Mouse (Mus musculus) cerebellum, adult (tissue): ENCODE measurements around the gene Ccdc40.
"Not testable (repeated sequence)": the region's sequence is repeated elsewhere in the genome, so short reads cannot be mapped to it uniquely, and the experiment has no call there.

Experiments
- ATAC-seq: cut with Nextera tagmentation; 2 replicates; pipeline ENCODE4 v1.9.2; 2017; ENCODE audit warnings: mild to moderate bottlenecking, moderate library complexity, mixed read lengths; ENCODE audit not compliant: insufficient number of reproducible peaks, low FRiP score, low TSS enrichment

The Ccdc40 gene

DNA sequence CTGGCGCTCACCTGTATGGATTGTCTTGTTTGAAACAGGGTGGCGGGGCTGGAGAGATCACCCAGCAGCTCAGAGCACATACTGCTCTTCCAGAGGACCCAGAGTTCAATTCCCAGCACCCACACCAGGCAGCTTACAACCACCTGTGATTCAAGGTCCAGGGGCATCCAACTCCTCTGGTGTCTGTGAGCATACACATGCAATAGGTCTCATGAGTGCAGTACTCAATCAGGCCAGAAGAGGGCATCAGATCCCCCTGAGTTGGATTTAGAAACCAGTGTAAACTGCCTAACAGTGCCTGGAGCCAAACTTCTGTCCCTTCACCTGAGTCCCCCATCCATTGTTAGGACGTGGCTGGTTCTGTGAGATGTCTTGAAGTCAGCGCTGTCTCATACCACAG is 7.2 kb downstream of the Ccdc40 start:
- no peak for ATAC-seq

DNA sequence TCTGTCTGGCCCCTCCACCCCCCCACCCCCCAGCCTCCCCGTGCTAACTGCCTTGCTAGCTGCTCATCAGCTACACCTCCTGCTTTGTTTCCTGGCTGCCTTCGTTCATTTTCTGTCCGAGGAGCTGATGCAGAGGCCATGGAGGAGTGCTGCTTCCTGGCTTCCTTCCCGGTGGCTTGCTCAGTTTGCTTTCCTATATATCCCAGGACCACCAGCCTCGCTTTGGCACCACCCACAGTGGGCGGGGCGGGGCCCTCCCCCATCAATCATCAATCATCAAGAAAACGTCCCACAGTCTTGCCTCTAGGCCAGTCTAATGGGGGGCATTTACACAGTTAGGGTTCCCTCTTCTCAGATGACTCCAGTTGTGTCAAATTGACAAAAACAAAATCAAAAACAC is 8.0 kb downstream of the Ccdc40 start:
- ATAC-seq, result no peak

GRCm38 (mm10) chr11:119237007-119237406 is 8.6 kb downstream of the Ccdc40 start:
- ATAC-seq, result no peak

GRCm38 (mm10) chr11:119237568-119238304 is 9.4 kb downstream of the Ccdc40 start:
- no peak for ATAC-seq

GRCm38 (mm10) chr11:119238305-119238721 is 9.9 kb downstream of the Ccdc40 start:
- no peak for ATAC-seq

GRCm38 (mm10) chr11:119239480-119239879 is 11.1 kb downstream of the Ccdc40 start:
- no peak for ATAC-seq

DNA sequence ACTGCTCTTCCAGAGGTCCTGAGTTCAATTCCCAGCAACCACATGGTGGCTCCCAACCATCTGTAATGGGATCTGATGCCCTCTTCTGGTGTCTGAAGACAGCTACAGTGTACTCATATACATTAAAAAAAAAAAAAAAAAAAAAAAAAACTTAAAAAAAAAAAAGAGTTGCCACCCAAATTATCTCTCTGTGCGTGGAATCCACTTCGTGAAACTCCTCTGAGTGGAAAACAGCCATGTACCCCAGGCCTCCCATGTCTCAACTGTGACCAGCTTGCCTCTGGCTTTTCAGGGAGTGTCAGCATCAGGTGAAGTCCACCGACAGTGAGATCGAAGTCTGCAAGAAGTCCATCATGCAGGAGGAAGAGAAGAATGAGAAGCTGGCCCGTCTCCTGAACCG is 17.2 kb downstream of the Ccdc40 start:
- ATAC-seq, result not testable (repeated sequence)

DNA sequence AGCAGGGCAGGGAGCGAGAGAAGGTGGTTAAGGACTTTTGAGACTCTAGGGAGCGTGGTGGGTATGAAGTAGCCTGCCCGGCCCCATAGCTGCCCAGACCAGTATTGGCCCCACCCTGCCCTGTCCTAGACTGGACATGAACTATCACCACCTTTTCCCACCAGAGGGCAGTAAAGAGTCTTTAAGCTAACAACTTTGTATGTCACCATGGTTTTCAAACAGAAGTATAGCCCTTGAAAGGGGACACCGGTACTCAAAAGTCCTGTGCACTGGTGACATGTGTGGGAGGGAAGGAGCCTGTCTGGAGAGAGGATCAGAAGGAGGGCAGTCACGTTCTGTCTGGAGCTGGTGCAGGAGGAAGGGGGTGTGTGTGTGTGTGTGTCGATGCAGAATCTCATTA is 20.6 kb downstream of the Ccdc40 start:
- peak; percentile 40; the same call in 1 of the 2 replicates for ATAC-seq

GRCm38 (mm10) chr11:119250998-119251397 is 22.6 kb downstream of the Ccdc40 start:
- no peak for ATAC-seq

- no peak; the same call in 1 of the 2 replicates for ATAC-seq
Observed at GRCm38 (mm10) chr11:119252854-119253541, 24.6 kb downstream of the Ccdc40 start.

- not testable (repeated sequence) for ATAC-seq
Observed at GRCm38 (mm10) chr11:119256557-119256956, 28.2 kb downstream of the Ccdc40 start.

DNA sequence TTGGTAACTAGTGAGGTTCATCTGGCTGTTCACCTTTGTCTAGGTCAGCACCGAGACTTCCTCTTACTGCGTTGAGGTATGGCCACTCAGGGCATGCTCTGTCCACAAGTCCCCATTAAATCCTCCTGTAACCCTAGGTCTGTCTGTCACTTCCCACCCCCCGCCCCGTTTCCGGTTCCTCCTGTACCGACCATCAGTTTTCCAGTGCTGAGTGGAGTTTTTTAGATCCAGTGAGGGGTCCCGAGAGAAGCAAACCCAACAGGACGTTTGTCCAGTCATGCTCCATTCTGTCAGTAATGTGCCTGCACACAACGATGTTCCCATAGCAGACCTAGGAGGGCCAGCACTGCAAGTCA is 29.8 kb downstream of the Ccdc40 start:
- ATAC-seq, result no peak

DNA sequence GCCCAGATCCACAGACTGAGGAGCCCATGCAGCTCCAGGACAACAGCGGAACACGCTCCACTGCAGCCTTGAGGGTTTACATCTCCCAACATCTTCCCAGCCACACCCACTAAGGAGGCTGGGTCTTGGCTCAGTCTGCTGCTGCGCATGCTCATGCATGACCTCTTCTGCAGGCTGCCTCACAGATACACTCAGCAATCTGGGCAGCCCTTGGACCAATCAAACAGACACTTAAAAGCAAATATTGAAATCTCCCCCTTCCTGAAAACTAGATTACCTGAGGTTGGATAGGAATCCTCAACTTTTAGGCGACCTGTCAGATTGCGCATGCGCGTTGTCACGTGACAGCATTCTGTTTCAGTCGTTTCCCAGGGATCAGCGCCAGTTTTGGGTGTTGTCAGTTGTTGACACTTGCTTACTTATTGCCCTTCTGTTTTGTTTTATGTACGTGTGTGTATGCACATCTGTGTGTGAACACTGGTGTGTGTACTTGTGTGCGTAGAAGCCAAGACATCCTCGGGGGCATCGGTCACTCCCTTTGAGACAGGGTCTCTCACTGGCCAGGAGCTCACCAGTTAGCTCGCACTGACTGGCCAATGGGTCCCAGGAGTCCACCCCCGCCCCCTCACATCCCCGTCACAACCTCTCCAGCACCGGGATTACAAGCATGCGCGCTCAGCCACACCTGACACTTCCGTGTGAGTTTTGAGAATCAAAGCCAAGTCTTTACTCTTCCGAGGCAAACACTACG is 30.4 kb downstream of the Ccdc40 start:
- ATAC-seq, result no peak

DNA sequence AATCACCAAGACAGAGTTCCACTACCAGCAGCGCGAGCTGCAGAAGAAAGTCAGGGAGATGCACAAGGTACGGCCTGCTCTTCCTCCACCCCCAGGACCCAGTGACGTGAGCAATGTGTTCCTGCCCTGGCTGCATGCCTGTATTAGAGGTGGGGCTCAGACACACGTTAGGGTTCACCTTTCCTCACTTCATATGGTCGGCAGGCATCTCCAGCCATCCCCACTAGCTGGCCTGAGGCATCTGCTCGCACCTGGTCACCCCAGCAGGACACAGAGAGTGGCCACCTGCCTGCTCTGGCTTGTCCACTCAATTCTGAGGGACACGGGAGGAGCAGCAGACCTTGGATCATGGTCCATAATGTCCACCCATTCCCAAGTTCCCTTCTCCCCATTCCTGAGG is 31.6 kb downstream of the Ccdc40 start:
- 0 out of 2 replicates have a peak, but pooled peaks have one; percentile 23 for ATAC-seq

DNA sequence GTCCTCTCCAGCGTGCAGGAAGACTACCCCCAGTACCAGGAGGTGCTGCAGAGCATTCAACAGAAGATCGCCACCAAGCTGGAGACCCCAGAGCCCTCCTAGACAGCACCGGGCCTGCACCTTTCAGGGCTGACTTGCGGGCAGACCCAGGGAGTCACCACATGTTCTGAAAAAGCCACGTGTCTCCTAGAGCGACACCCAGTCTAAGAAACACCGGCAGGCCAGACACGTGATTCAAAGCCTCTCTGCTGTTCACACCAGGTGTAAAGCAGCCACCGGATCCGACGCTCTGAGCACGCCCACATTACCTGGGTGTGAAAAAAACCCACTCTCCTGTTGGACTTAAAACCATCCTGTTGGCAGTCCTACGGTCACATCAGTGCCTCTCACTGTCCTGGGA is 36.0 kb downstream of the Ccdc40 start:
- no peak for ATAC-seq

DNA sequence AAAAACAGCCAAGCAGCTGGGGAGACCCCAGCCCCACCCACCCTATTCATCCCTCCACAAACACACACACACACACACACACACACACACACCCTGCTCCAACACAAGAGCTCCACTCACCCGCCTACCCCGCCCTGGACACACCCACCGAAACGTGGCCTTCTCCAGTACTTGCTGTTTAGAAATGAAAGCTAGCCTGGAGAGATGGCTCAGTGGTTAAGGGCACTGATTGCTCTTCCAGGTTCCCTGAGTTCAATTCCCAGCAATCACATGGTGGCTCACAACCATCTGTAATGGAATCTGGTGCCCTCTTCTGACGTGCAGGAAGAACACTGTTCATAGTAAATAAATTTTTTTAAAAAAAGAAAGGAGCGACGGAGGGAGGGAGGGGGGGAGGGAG is 37.4 kb downstream of the Ccdc40 start:
- ATAC-seq, result no peak

DNA sequence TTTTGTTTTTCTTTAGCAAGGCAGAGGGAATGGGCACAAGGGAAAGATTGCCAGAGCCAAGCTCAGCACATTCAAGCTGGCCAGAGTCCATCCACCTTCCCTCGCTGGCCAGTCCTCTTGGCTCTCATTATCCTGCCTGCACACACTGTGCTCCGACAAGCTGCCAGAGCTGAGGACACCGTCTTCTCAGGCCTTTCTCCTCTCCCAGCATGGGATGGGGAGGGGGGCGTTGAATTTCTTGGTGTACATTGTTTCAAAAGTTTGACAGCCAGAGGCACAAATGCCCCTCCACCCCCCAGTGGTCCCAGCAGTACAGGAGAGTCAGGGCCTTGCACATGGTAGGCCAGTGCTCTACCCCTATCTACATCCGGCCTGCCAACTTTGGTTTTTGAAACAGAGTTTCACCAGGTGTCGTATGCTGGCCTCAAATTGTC is 38.9 kb downstream of the Ccdc40 start:
- peak; percentile 51; the same call in 1 of the 2 replicates for ATAC-seq

DNA sequence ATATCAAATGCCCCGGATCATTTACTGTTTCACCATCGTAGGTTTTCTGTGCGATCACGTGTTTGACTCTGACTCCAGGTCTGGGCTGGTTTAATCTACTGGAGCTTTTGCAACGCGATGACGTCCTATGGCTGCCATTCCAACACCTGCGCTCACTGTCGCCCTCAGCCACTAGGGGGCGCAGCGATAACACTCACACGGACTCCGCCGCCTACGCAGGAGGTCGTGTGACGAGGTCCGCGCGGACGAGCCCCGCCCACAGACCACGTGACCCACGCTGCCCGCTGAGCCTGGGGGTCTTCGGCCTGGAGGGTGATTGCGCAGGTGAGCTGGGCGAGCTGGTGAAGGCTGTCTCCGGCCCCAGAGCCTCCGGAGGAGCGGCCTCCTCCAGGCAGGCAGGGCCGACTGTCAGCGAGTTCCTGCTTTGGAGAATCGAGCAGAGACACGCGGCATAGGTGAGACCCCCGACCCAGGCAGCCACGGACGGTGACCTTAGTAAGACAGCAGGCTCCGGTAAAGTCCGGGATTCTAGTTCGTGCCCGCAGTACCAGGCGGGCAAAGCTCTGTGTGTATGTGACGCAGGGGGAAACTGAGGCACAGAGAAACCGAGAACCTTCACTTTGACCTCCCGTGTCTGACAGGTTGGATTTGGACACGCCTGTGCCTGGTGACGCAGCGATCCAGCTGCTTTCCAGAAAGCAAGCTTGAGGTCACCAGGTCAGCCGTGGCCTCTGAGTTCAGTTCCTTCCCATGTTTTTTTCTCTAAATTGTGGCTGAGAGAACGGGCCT is 39.6 kb downstream of the Ccdc40 start, which contains the start of gene Gaa:
Gene Gaa (plus strand): TSS at position 120 of the 789 bp plus-strand sequence.
- peak; percentile 81; the same call in 1 of the 2 replicates for ATAC-seq

DNA sequence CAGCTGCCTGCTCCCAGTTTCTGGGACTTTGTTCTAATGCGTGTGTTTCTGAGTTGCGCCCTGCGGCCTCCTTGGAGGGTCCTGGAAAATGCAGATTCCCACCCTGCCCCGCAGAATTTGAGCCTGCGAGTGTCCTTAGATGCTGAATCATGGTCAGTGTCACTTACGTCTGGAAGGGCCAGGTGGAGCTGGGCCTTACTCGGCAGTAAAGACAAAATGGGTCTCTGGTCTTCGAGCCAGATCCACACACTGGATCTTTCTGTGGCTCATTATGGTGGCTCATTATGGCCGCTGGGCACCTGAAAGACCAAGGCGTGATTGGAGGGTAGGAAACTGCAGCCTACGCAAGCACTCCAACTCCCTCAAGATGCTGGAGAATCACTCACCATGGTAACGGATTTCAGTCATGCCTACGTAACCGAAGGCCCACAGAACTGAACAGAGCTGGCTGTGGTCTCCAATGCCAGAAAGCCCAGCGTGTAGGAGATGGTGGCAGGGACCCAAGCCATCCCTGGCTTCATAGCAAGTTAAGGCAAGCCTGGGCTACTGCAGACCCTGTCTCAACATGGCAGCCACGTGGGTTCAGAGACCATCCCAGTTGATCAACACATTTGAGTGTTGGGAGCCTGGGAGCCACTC is 40.3 kb downstream of the Ccdc40 start:
- no peak for ATAC-seq

DNA sequence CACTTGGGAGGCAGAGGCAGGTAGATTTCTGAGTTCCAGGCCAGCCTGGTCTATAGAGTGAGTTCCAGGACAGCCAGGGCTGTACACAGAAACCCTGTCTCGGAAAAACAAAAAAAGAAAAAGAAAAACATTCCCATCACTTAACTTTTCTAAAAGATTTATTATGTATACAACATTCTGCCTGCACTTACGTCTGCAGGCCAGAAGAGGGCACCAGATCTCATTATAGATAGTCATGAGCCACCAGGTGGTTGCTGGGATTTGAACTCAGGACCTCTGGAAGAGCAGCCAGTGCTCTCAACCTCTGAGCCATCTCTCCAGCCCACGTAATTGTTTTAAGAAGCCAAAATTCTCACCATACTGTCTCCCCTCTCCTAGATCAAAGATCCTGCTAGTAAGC is 44.1 kb downstream of the Ccdc40 start:
- ATAC-seq, result not testable (repeated sequence)
